Mouse (Mus musculus): ENCODE data around the gene Bhlhe41.

DNA sequence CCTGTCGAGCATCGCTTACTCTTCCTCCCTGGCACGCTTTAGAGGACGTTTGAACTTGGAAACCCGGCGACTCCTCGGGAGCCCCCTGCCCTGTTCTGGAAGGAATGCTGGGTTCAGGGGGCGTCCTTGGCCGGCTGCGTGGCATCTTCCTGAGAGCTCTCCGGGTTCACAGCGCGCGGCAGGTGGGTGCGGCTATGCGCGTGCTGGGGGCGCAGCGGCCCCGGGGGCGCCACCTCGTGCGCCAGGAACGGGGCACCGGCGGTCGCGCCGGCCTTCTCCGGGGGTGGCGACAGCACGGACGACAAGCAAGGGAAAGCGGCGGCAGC lies 2.7 kb downstream of the Bhlhe41 start:
- TF ChIP-seq EP300 (IDR thresholded peaks at IDR 0.05; ENCODE audit: insufficient read depth, low read depth, low read length) (no peak), CTCF (IDR thresholded peaks at IDR 0.05) (no peak), POLR2A (IDR thresholded peaks at IDR 0.05; ENCODE audit: insufficient read depth, low read depth, low read length) (no peak)

All from heart, adult 2 months (tissue).